Mouse (Mus musculus) natural killer cell, adult 2 months (primary cell): ENCODE results near the gene Gm20388.
"Not testable (repeated sequence)": the region's sequence is repeated elsewhere in the genome, so short reads cannot be mapped to it uniquely, and the experiment has no call there.

ENCODE experiments used
- DNase-seq, 2 experiments: peaks; one replicate each; pipeline ENCODE4 v3.0.0; 2022; ENCODE audit warnings: low spot score in 2 of 2

Gene Gm20388

GRCm38 (mm10) chr8:122558671-122559349, 2648.2 kb downstream of the Gm20388 start:
- DNase-seq: no peak

GRCm38 (mm10) chr8:122561199-122561598, 2650.6 kb downstream of the Gm20388 start:
- DNase-seq: peak; percentile 59 to 68

GRCm38 (mm10) chr8:122564363-122565352, 2654.0 kb downstream of the Gm20388 start:
- DNase-seq: no peak

GRCm38 (mm10) chr8:122566766-122567165, 2656.1 kb downstream of the Gm20388 start:
- no peak for DNase-seq

GRCm38 (mm10) chr8:122567361-122568108, 2656.9 kb downstream of the Gm20388 start, which contains the start of gene Cdt1:
Gene Cdt1 (plus strand): TSS chr8:122568015.
- peak; percentile 91 to 94 for DNase-seq

- peak; percentile 71 to 90 for DNase-seq
Measured at GRCm38 (mm10) chr8:122568109-122568504, 2657.5 kb downstream of the Gm20388 start.

GRCm38 (mm10) chr8:122568881-122569309, 2658.3 kb downstream of the Gm20388 start:
- DNase-seq: no peak

- DNase-seq: no peak
Measured at GRCm38 (mm10) chr8:122569329-122569728, 2658.7 kb downstream of the Gm20388 start.

GRCm38 (mm10) chr8:122569996-122570395, 2659.4 kb downstream of the Gm20388 start:
- no peak for DNase-seq

- DNase-seq: no peak
Measured at GRCm38 (mm10) chr8:122571153-122571552, 2660.5 kb downstream of the Gm20388 start.

- DNase-seq: no peak
Measured at GRCm38 (mm10) chr8:122571750-122572267, 2661.2 kb downstream of the Gm20388 start.

- no peak for DNase-seq
Measured at GRCm38 (mm10) chr8:122572751-122573150, 2662.1 kb downstream of the Gm20388 start.

GRCm38 (mm10) chr8:122573176-122573575, 2662.5 kb downstream of the Gm20388 start:
- DNase-seq: not testable (repeated sequence)

- DNase-seq: no peak
Measured at GRCm38 (mm10) chr8:122573577-122573976, 2662.9 kb downstream of the Gm20388 start.

GRCm38 (mm10) chr8:122574264-122574663, 2663.6 kb downstream of the Gm20388 start:
- no peak for DNase-seq

- no peak for DNase-seq
Measured at GRCm38 (mm10) chr8:122574667-122575251, 2664.1 kb downstream of the Gm20388 start.

GRCm38 (mm10) chr8:122575286-122575685, 2664.6 kb downstream of the Gm20388 start:
- no peak for DNase-seq

GRCm38 (mm10) chr8:122575735-122576647, 2665.3 kb downstream of the Gm20388 start:
- no peak for DNase-seq

- DNase-seq: peak; percentile 91 to 96
Measured at GRCm38 (mm10) chr8:122576648-122577022, 2666.0 kb downstream of the Gm20388 start, which contains the start of gene Aprt. Gene Aprt (minus strand): TSS chr8:122576909.

- DNase-seq: no peak
Measured at GRCm38 (mm10) chr8:122577116-122577515, 2666.5 kb downstream of the Gm20388 start.
